Mouse (Mus musculus) brain, embryonic 14.5 days (tissue): ENCODE measurements around the gene Ripk3.

Experiments
- CTCF ChIP-seq: fragments of 200-500 bp; IDR thresholded peaks from 2 replicates; pipeline ENCODE4 v1.5.1; 2012; ENCODE audit warnings: inconsistent platforms, mild to moderate bottlenecking, moderate library complexity, borderline replicate concordance; ENCODE audit not compliant: insufficient read depth, insufficient read length; ENCODE audit errors: extremely low read depth
- POLR2A ChIP-seq: fragments of 200-500 bp; IDR thresholded peaks from 2 replicates; pipeline ENCODE4 v1.6.1; 2012; ENCODE audit warnings: mild to moderate bottlenecking, inconsistent platforms, borderline replicate concordance; ENCODE audit not compliant: poor library complexity, insufficient read depth, insufficient read length, severe bottlenecking; ENCODE audit errors: extremely low read depth

DNA sequence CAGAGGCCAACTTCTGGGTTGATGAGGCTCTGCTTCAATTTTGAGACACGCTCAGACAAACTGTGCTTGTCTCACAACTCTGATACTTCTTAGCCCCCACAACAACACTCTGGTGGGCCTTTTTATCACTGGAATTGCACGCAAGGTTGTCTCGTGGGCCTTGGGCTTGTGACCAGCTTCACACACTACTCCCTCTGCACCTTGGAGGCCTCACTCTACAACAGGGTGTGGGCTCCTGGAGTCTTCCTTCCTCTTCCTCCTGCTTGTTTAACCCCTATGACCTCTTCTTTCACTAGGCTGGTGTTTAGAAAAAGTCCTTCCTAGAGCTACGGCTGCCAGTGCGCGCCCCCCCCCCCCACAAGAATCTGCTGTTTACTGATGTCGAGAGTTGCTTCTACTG is 12.0 kb downstream of the Ripk3 start:
- no peak for TF ChIP-seq CTCF
- TF ChIP-seq POLR2A: no peak
